Comparison of ENCODE assay signal across 13 mouse cellular contexts in the genomic region with DNA sequence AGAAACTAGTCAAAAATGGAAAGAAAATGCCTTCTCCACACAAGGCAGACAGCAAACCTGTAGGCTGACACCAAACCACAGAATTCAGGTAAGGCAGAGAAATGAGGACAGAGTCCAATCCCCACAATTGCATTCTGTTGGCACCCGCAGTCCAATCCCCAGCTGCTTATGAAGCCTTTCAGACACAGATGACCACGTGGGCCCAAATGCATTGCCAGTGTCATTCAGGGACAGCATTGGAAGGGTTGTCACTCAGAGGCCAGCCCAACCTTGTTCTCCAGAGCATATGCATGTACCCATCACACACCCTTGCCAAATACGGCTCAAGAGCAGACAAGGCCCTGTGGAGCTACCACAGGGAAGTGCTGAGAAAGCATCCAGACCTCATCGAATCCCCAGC.
DNase-seq lines count a peak whose midpoint lies in the region; ATAC-seq and TF ChIP-seq lines count a peak whose summit lies in the region.
"Had no signal": no experiment of that assay in that cellular context is flagged by ENCODE, and none has a peak within 500 bp of the region (broad histone marks: within the 10 kb centered on the region; RNA-seq: fewer than 3 reads in every experiment).

No protein-coding gene starts in this region.

- H3K36me3 ChIP-seq in megakaryocyte, embryonic 14.5 days (replicated peaks; ENCODE audit: low read length) = no peaks in the 10 kb centered on the region
- H3K36me3 ChIP-seq in hindbrain, postnatal 0 days (ENCODE audit: insufficient read depth, low read length) = no peaks in the 10 kb centered on the region
- H3K36me3 ChIP-seq: embryonic facial prominence, embryonic 15.5 days; heart, embryonic 10.5 days; neural tube, embryonic 15.5 days had no signal

- H3K4me3 ChIP-seq in megakaryocyte, embryonic 14.5 days (replicated peaks) = peak overlapping the region; percentile 13
- no peak overlapping the region for H3K4me3 ChIP-seq in hindbrain, postnatal 0 days (ENCODE audit: low read length)
- H3K4me3 ChIP-seq: embryonic facial prominence, embryonic 15.5 days; heart, embryonic 10.5 days; neural tube, embryonic 15.5 days had no signal

- no peak overlapping the region for H3K9ac ChIP-seq in hindbrain, postnatal 0 days (replicated peaks; ENCODE audit: low read length)
- H3K9ac ChIP-seq: embryonic facial prominence, embryonic 15.5 days; lung, embryonic 14.5 days; neural tube, embryonic 15.5 days had no signal

- no peak for TF ChIP-seq CTCF in hindbrain, postnatal 0 days (IDR thresholded peaks at IDR 0.05; ENCODE audit: low read depth)

- no peak for DNase-seq in frontal cortex, postnatal 14 days (ENCODE audit: low spot score in 2 of 2)
- peak; percentile 54 for DNase-seq in hindbrain, postnatal 0 days (ENCODE audit: low spot score)
- peak; percentile 40 for DNase-seq in kidney, postnatal 14 days
- DNase-seq in frontal cortex, postnatal 36 days (ENCODE audit: low spot score in 2 of 2) = no peak
- DNase-seq: adrenal gland, adult 8-10 months had no signal

- peak overlapping the region; percentile 67; the same call in 1 of the 2 replicates for H3K27ac ChIP-seq in hindbrain, postnatal 0 days
- H3K27ac ChIP-seq: embryonic facial prominence, embryonic 15.5 days had no signal

- H3K27me3 ChIP-seq in megakaryocyte, embryonic 14.5 days (replicated peaks) = peaks cover 64% of the 10 kb centered on the region
- no peaks in the 10 kb centered on the region for H3K27me3 ChIP-seq in hindbrain, postnatal 0 days (ENCODE audit: insufficient read depth, low read length)
- H3K27me3 ChIP-seq: CH12.LX; embryonic facial prominence, embryonic 15.5 days had no signal

- no peak overlapping the region for H3K4me2 ChIP-seq in hindbrain, postnatal 0 days (ENCODE audit: low read depth, low read length)
- H3K4me2 ChIP-seq: embryonic facial prominence, embryonic 15.5 days; lung, embryonic 14.5 days; neural tube, embryonic 15.5 days had no signal

- H3K4me1 ChIP-seq in megakaryocyte, embryonic 14.5 days = peaks cover 52% of the 10 kb centered on the region
- peaks cover 18% of the 10 kb centered on the region for H3K4me1 ChIP-seq in hindbrain, postnatal 0 days (ENCODE audit: insufficient read depth, low read length)
- H3K4me1 ChIP-seq: embryonic facial prominence, embryonic 15.5 days had no signal

- H3K9me3 ChIP-seq in megakaryocyte, embryonic 14.5 days = 0 out of 2 replicates have a peak, but pooled peaks cover 3% of the 10 kb centered on the region
- no peaks in the 10 kb centered on the region for H3K9me3 ChIP-seq in hindbrain, postnatal 0 days (ENCODE audit: low read length)
- H3K9me3 ChIP-seq: embryonic facial prominence, embryonic 15.5 days; heart, embryonic 10.5 days; neural tube, embryonic 15.5 days had no signal

- whole genome bisulfite sequencing in hindbrain, postnatal 0 days = 48% methylated on average over 4 of the region's 4 CpGs

- 0 out of 2 replicates have a peak, but pooled peaks have one; percentile 24 for ATAC-seq in frontal cortex, adult (ENCODE audit: low TSS enrichment)
- no peak for ATAC-seq in megakaryocyte, adult 5-6 weeks (ENCODE audit: poor library complexity, severe bottlenecking)
- no peak; the same call in 1 of the 2 replicates for ATAC-seq in hindbrain, postnatal 0 days

Comparison
In these comparisons a context has a peak if more than half of its experiments do, and no peak if none do; other contexts are left out.
1. DNase-seq: peak in hindbrain, postnatal 0 days (single experiment) and kidney, postnatal 14 days (single experiment); none in frontal cortex, postnatal 14 days (0 of 2) and frontal cortex, postnatal 36 days (0 of 2).